Mouse (Mus musculus): ENCODE measurements at regions not wholly inside any gene's neighbourhood (a gene's known extent, or its start where the extent isn't known, plus 50 kb on each side); places are given as distances from the start of the nearest gene placed in this dataset.

- peak; percentile 55 for DNase-seq (ENCODE audit: low spot score)
Observed at GRCm38 (mm10) chr16:30775740-30776700, 176.5 kb downstream of the Fam43a start.

- no peak for DNase-seq (ENCODE audit: low spot score)
Observed at GRCm38 (mm10) chr16:30777416-30777815, 177.9 kb downstream of the Fam43a start.

GRCm38 (mm10) chr16:30778078-30778477 lies 178.6 kb downstream of the Fam43a start:
- DNase-seq (ENCODE audit: low spot score) = no peak

- no peak for DNase-seq (ENCODE audit: low spot score)
Observed at GRCm38 (mm10) chr16:30778945-30779344, 179.4 kb downstream of the Fam43a start.

GRCm38 (mm10) chr16:30784261-30784660 lies 184.7 kb downstream of the Fam43a start:
- no peak for DNase-seq (ENCODE audit: low spot score)

- no peak for DNase-seq (ENCODE audit: low spot score)
Observed at GRCm38 (mm10) chr16:30784949-30785348, 185.4 kb downstream of the Fam43a start.

GRCm38 (mm10) chr16:30786060-30786459 lies 186.5 kb downstream of the Fam43a start:
- DNase-seq (ENCODE audit: low spot score) = no peak

GRCm38 (mm10) chr16:30787351-30787750 lies 187.8 kb downstream of the Fam43a start:
- peak; percentile 32 for DNase-seq (ENCODE audit: low spot score)

- peak; percentile 28 for DNase-seq (ENCODE audit: low spot score)
Observed at GRCm38 (mm10) chr16:30788321-30788781, 188.8 kb downstream of the Fam43a start.

- DNase-seq (ENCODE audit: low spot score) = peak; percentile 66
Observed at GRCm38 (mm10) chr16:30788944-30789781, 189.6 kb downstream of the Fam43a start.

GRCm38 (mm10) chr16:30790036-30790435 lies 190.5 kb downstream of the Fam43a start:
- peak; percentile 91 for DNase-seq (ENCODE audit: low spot score)

GRCm38 (mm10) chr16:30790551-30791001 lies 191.1 kb downstream of the Fam43a start:
- peak; percentile 45 for DNase-seq (ENCODE audit: low spot score)

GRCm38 (mm10) chr16:30791048-30791855 lies 191.7 kb downstream of the Fam43a start:
- no peak for DNase-seq (ENCODE audit: low spot score)

GRCm38 (mm10) chr16:30792738-30793377 lies 193.3 kb downstream of the Fam43a start:
- DNase-seq (ENCODE audit: low spot score) = peak; percentile 38

GRCm38 (mm10) chr16:30793378-30793753 lies 193.8 kb downstream of the Fam43a start:
- DNase-seq (ENCODE audit: low spot score) = no peak

- DNase-seq (ENCODE audit: low spot score) = no peak
Observed at GRCm38 (mm10) chr16:30793856-30794255, 194.3 kb downstream of the Fam43a start.

GRCm38 (mm10) chr16:30795501-30795904 lies 196.0 kb downstream of the Fam43a start:
- DNase-seq (ENCODE audit: low spot score) = peak; percentile 77

- no peak for DNase-seq (ENCODE audit: low spot score)
Observed at GRCm38 (mm10) chr16:30796103-30796502, 196.6 kb downstream of the Fam43a start.

GRCm38 (mm10) chr16:30797006-30797405 lies 197.5 kb downstream of the Fam43a start:
- DNase-seq (ENCODE audit: low spot score) = no peak

- no peak for DNase-seq (ENCODE audit: low spot score)
Observed at GRCm38 (mm10) chr16:30797973-30798471, 198.5 kb downstream of the Fam43a start.

- DNase-seq (ENCODE audit: low spot score) = no peak
Observed at GRCm38 (mm10) chr16:30798536-30798935, 199.0 kb downstream of the Fam43a start.
